Comparison of ENCODE assay signal across 18 mouse cellular contexts in the genomic region with DNA sequence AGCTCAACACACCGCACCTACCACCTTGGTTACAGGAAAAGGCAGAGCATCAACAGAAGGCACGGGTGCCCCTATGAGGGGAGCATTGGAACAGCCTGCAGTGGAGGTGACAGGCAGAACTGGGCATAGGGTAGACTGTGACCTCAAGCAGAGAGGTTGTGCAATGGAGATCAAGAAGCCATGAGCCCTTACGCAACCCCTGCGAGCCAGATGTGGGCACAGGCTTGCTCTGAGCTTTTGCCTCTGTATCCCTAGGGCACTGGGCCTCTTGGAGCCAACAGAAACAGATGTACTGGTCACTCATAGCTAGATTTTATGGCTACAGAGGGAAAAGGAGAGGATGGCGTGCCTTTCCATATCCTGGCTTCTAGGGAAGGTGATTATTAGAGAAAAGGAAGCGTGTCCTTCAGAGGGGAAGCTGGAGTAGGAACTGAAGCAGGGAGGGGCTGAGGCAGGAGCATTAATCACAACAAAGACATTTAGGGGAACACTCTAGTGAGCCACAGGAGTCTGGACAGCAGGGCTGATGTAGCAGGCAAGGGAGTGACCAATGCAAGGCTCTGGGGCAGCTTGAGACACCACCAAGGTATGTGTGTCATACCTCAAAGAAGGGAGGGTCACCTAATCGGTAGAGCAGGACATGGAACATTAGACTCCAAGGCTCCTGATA. TPM values are rescaled to one million over a fixed set of nuclear protein-coding genes. Genes with fewer than 3 reads are reported as not detected.
DNase-seq lines count a peak whose midpoint lies in the region; ATAC-seq lines count a peak whose summit lies in the region.
"Had no signal": no experiment of that assay in that cellular context is flagged by ENCODE, and none has a peak within 500 bp of the region (broad histone marks: within the 10 kb centered on the region; RNA-seq: fewer than 3 reads in every experiment).

No protein-coding gene starts in this region.

- no peaks in the 10 kb centered on the region for H3K79me2 ChIP-seq in macrophage (ENCODE audit: inconsistent target)

- H3K4me2 ChIP-seq in midbrain, embryonic 11.5 days, result no peak overlapping the region
- H3K4me2 ChIP-seq: kidney, embryonic 15.5 days had no signal

- H3K27me3 ChIP-seq in midbrain, embryonic 11.5 days (ENCODE audit: control insufficient read depth, insufficient read depth, low read length), result no peaks in the 10 kb centered on the region
- H3K27me3 ChIP-seq in midbrain, embryonic 10.5 days (ENCODE audit: low read depth, poor library complexity, severe bottlenecking), result peaks cover 5% of the 10 kb centered on the region; the same call in 1 of the 2 replicates
- H3K27me3 ChIP-seq: kidney, embryonic 15.5 days had no signal

- no peak for ATAC-seq in midbrain, embryonic 11.5 days (ENCODE audit: low FRiP score)
- peak; percentile 94 for ATAC-seq in granulocyte monocyte progenitor cell, adult 5-6 weeks (replicated peaks; ENCODE audit: poor library complexity, severe bottlenecking)
- no peak for ATAC-seq in cerebellum, adult (ENCODE audit: insufficient number of reproducible peaks, low FRiP score, low TSS enrichment)
- ATAC-seq: inflammation-experienced regulatory T-cells, adult 6 months; midbrain, embryonic 16.5 days; Patski had no signal

- H3K4me3 ChIP-seq in midbrain, embryonic 11.5 days (ENCODE audit: low read depth, low read length), result no peak overlapping the region
- H3K4me3 ChIP-seq in midbrain, embryonic 10.5 days, result no peak overlapping the region
- no peak overlapping the region for H3K4me3 ChIP-seq in macrophage (ENCODE audit: inconsistent target)
- H3K4me3 ChIP-seq: hindbrain, embryonic 10.5 days; kidney, embryonic 15.5 days had no signal

- H3K9me3 ChIP-seq in midbrain, embryonic 11.5 days (ENCODE audit: control insufficient read depth, low read length), result no peaks in the 10 kb centered on the region
- no peaks in the 10 kb centered on the region for H3K9me3 ChIP-seq in midbrain, embryonic 10.5 days (replicated peaks)
- H3K9me3 ChIP-seq: hindbrain, embryonic 10.5 days; kidney, embryonic 15.5 days had no signal

- peak; percentile 31 for DNase-seq in midbrain, embryonic 11.5 days (ENCODE audit: low spot score, missing footprints)
- no peak for DNase-seq in midbrain, embryonic 10.5 days (ENCODE audit: low spot score)
- DNase-seq in right cerebral cortex, postnatal 10 days (ENCODE audit: low spot score in 2 of 2), result no peak
- no peak for DNase-seq in kidney, postnatal 14 days
- DNase-seq: cerebellum, adult 2 months; embryo, embryonic 11 days; gastrocnemius, postnatal 36 days; layer of hippocampus, adult 9-11 months; lung, postnatal 10 days had no signal

- H3K9ac ChIP-seq in midbrain, embryonic 11.5 days (ENCODE audit: low read length), result no peak overlapping the region
- H3K9ac ChIP-seq: kidney, embryonic 15.5 days had no signal

- no peaks in the 10 kb centered on the region for H3K4me1 ChIP-seq in midbrain, embryonic 11.5 days (ENCODE audit: control insufficient read depth, insufficient read depth, low read length)
- no peaks in the 10 kb centered on the region; the same call in 1 of the 2 replicates for H3K4me1 ChIP-seq in midbrain, embryonic 10.5 days

- no peak overlapping the region for H3K27ac ChIP-seq in midbrain, embryonic 11.5 days (ENCODE audit: low read depth, low read length)
- H3K27ac ChIP-seq in midbrain, embryonic 10.5 days (replicated peaks), result no peak overlapping the region
- H3K27ac ChIP-seq in macrophage, result peak overlapping the region; percentile 21
- H3K27ac ChIP-seq: hindbrain, embryonic 10.5 days; kidney, embryonic 15.5 days had no signal

- H3K36me3 ChIP-seq in midbrain, embryonic 11.5 days (ENCODE audit: control insufficient read depth, insufficient read depth, low read length), result no peaks in the 10 kb centered on the region
- H3K36me3 ChIP-seq in midbrain, embryonic 10.5 days, result no peaks in the 10 kb centered on the region
- no peaks in the 10 kb centered on the region for H3K36me3 ChIP-seq in macrophage (ENCODE audit: inconsistent target)
- H3K36me3 ChIP-seq: hindbrain, embryonic 10.5 days; kidney, embryonic 15.5 days had no signal

- WGBS in midbrain, embryonic 11.5 days, result 85% methylated on average over 7 of the region's 7 CpGs
- WGBS in midbrain, embryonic 10.5 days, result 89% methylated on average over 7 of the region's 7 CpGs
- WGBS in macrophage (ENCODE audit: missing documents), result 6% methylated on average over 7 of the region's 7 CpGs

RNA-seq across cellular contexts. Expression of gene Noc4l, which starts 50.1 kb away (rescaled TPM):
- polyA plus RNA-seq in midbrain, embryonic 11.5 days (2014; fragmentation: Nextera tagmentation; extraction: Ambion mirVana), result 54.7 and 55.6 TPM in 2 replicates
- 77.7 and 91.9 TPM in 2 replicates for polyA plus RNA-seq in midbrain, embryonic 10.5 days (2016; fragmentation: Nextera tagmentation; extraction: Ambion mirVana)
- total RNA-seq in granulocyte monocyte progenitor cell, adult 5-6 weeks (2014; fragmentation: Nextera tagmentation), result 43.4 and 59.0 TPM in 2 replicates
- total RNA-seq in granulocyte monocyte progenitor cell, adult 5-6 weeks (2017), result 32.9 and 78.6 TPM in 2 replicates
- 10 to 100 TPM in 15 of 26 experiments, 1 to 10 TPM in 11; 4.0 to 72.4 (median 13.1) TPM for total RNA-seq in macrophage (2018; cell fraction: chromatin; rRNA removed)
- 10 to 100 TPM in 15 of 26 experiments, 1 to 10 TPM in 11; 7.1 to 13.7 (median 10.9) TPM for total RNA-seq in macrophage (2018; cell fraction: cytosol; rRNA removed)
- 10 to 100 TPM in 10 of 26 experiments, 1 to 10 TPM in 16; 3.9 to 68.9 (median 9.2) TPM for total RNA-seq in macrophage (2018; cell fraction: nucleus; rRNA removed)
- 11.0 to 22.9 TPM (median 11.9 TPM) in 3 replicates for polyA plus RNA-seq in macrophage (2018)

RNA-seq across cellular contexts. Expression of gene Ddx51, which starts 50.1 kb away (rescaled TPM):
- polyA plus RNA-seq in midbrain, embryonic 11.5 days (2014; fragmentation: Nextera tagmentation; extraction: Ambion mirVana), result 32.2 and 33.0 TPM in 2 replicates
- 31.0 and 33.1 TPM in 2 replicates for polyA plus RNA-seq in midbrain, embryonic 10.5 days (2016; fragmentation: Nextera tagmentation; extraction: Ambion mirVana)
- 12.0 and 68.1 TPM in 2 replicates for total RNA-seq in granulocyte monocyte progenitor cell, adult 5-6 weeks (2014; fragmentation: Nextera tagmentation)
- 9.7 and 9.9 TPM in 2 replicates for total RNA-seq in granulocyte monocyte progenitor cell, adult 5-6 weeks (2017)
- total RNA-seq in macrophage (2018; cell fraction: chromatin; rRNA removed), result 10 to 100 TPM in 23 of 26 experiments, 1 to 10 TPM in 3; 5.9 to 69.9 (median 30.4) TPM
- total RNA-seq in macrophage (2018; cell fraction: cytosol; rRNA removed), result 10 to 100 TPM in 1 of 26 experiments, 1 to 10 TPM in 25; 3.1 to 10.9 (median 7.0) TPM
- total RNA-seq in macrophage (2018; cell fraction: nucleus; rRNA removed), result 10 to 100 TPM in 17 of 26 experiments, 1 to 10 TPM in 9; 3.9 to 38.8 (median 13.9) TPM
- polyA plus RNA-seq in macrophage (2018), result 6.2 to 8.2 TPM (median 6.7 TPM) in 3 replicates

RNA-seq across cellular contexts. Expression of gene Galnt9, which starts 59.0 kb away (rescaled TPM):
- 5.0 and 5.8 TPM in 2 replicates for polyA plus RNA-seq in midbrain, embryonic 11.5 days (2014; fragmentation: Nextera tagmentation; extraction: Ambion mirVana)
- polyA plus RNA-seq in midbrain, embryonic 10.5 days (2016; fragmentation: Nextera tagmentation; extraction: Ambion mirVana), result 3.4 and 7.3 TPM in 2 replicates
- total RNA-seq in granulocyte monocyte progenitor cell, adult 5-6 weeks (2014; fragmentation: Nextera tagmentation), result not detected in 2 replicates
- 0.43 TPM in 1 of 2 replicates, not detected in the other for total RNA-seq in granulocyte monocyte progenitor cell, adult 5-6 weeks (2017)
- total RNA-seq in macrophage (2018; cell fraction: chromatin; rRNA removed), result under 1 TPM in 1 of 26 experiments, not detected in 25; 0.53 TPM
- under 1 TPM in 12 of 26 experiments, not detected in 14; 0.07 to 0.45 (median 0.23) TPM for total RNA-seq in macrophage (2018; cell fraction: cytosol; rRNA removed)
- total RNA-seq in macrophage (2018; cell fraction: nucleus; rRNA removed), result 1 to 10 TPM in 1 of 26 experiments, not detected in 25; 1.0 TPM
- polyA plus RNA-seq in macrophage (2018), result 0.30 to 0.43 TPM in 2 of 3 replicates, not detected in the other
- total RNA-seq: CH12.LX; gastrocnemius, postnatal 36 days had no signal
- polyA plus RNA-seq: Patski had no signal
